Mouse (Mus musculus): ENCODE results near the gene Rassf2. TPM values are rescaled to one million over a fixed set of nuclear protein-coding genes. Genes with fewer than 3 reads are reported as not detected.
A peak's percentile ranks its signal among the peaks of the same experiment; 100 is the strongest.

Gene Rassf2
- 4.7 TPM in 2 replicates for polyA plus RNA-seq (2016; fragmentation: Nextera tagmentation; extraction: Ambion mirVana)

DNA sequence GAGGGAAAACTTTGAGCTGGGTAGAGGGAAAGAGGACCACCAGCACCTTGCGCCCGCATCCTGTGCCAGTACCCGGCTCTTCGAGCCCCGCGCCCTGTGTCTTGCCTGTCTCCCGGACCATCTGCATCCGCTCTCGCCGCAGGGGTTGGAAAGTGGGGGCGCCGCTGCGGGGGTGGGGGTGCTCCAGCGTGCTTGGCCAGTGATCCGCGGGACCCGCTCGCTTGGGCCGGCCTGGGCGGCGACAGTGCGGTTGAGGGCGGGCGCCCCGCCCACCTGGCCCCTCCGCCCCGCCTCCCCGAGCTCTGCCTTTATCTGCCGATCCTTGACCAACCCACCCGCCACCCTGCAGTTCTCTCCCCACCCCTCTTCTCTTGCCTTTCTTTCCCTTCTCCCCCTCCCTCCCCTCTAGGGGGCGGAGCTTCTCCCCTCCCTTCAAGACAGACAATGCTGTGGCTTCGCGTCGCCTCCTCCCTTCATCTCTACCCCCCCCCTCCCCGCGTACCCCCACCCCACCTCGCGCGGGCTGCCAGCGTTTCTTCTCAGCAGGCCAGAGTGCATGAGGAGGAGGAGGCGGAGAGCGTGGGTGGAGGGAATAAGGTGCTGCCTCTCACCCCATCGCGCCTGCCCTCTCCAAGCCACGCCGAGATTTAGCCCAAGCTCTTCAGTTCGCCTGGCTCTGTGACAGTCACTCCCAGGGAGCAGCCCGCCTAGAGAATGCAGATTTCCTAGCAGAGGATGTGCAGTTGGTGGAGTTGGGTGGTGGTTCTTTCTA is at the start of gene Rassf2:
Gene Rassf2 (minus strand): TSS at position 613 of the 772 bp plus-strand sequence.
- H3K27ac ChIP-seq, result peak within 1 kb of the TSS; percentile 87
- peak; percentile 95 for DNase-seq (ENCODE audit: low spot score)
- H3K27me3 ChIP-seq (ENCODE audit: insufficient read depth, poor library complexity, severe bottlenecking), result peaks cover 44% of the 10 kb centered on the region
- no peaks in the 10 kb centered on the region for H3K9me3 ChIP-seq
- H3K4me3 ChIP-seq, result peak within 1 kb of the TSS; percentile 68
- H3K4me1 ChIP-seq, result peaks cover 49% of the 10 kb centered on the region
- 1% methylated on average over 47 of the region's 48 CpGs for WGBS
- H3K36me3 ChIP-seq, result no peaks in the 10 kb centered on the region

DNA sequence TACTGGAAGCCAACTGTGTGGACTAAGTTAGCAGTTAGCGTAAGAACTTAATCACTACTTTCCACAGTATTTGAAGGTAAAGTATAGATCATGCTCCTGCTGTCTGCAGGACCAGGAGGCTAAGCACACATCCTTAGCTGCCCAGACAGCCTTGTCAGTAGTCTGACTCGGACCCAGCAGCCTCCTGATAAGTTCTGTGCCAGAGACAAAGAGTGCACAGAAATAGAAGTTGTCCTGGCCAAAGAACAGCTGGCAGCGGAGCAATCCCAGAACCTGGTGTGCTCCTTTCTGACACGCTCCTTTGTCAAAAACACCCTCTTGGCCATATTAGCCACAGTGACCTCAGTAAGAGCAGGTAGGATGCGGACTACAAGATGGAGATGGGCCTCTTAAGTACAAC is 49.1 kb upstream of the Rassf2 start:
- H3K4me1 ChIP-seq, result peaks cover 41% of the 10 kb centered on the region
- peaks cover 8% of the 10 kb centered on the region for H3K36me3 ChIP-seq
- 33% methylated on average over 5 of the region's 5 CpGs for WGBS
- H3K27me3 ChIP-seq (ENCODE audit: insufficient read depth, poor library complexity, severe bottlenecking), result no peaks in the 10 kb centered on the region
- H3K9me3 ChIP-seq, result no peaks in the 10 kb centered on the region
- H3K4me3 ChIP-seq, result no peak overlapping the region
- peak; percentile 79 for DNase-seq (ENCODE audit: low spot score)
- peak overlapping the region; percentile 59 for H3K27ac ChIP-seq

- Histone ChIP-seq H3K27me3 (ENCODE audit: insufficient read depth, poor library complexity, severe bottlenecking) (no peaks in the 10 kb centered on the region), H3K4me1 (peaks cover 13% of the 10 kb centered on the region), H3K9me3 (no peaks in the 10 kb centered on the region), H3K27ac (no peak overlapping the region), H3K36me3 (peaks cover 25% of the 10 kb centered on the region), H3K4me3 (no peak overlapping the region)
- DNase-seq (ENCODE audit: low spot score), result no peak
- 85% methylated on average over 3 of the region's 3 CpGs for WGBS
Observed at GRCm38 (mm10) chr2:132073052-132073451, 43.0 kb upstream of the Rassf2 start.

- H3K4me3 ChIP-seq, result no peak overlapping the region
- H3K27me3 ChIP-seq (ENCODE audit: insufficient read depth, poor library complexity, severe bottlenecking), result no peaks in the 10 kb centered on the region
- peaks cover 29% of the 10 kb centered on the region for H3K36me3 ChIP-seq
- H3K27ac ChIP-seq, result no peak overlapping the region
- 87% methylated on average over 10 of the region's 10 CpGs for WGBS
- DNase-seq (ENCODE audit: low spot score), result no peak
- H3K9me3 ChIP-seq, result no peaks in the 10 kb centered on the region
- H3K4me1 ChIP-seq, result no peaks in the 10 kb centered on the region
Observed at GRCm38 (mm10) chr2:132069985-132070735, 40.1 kb upstream of the Rassf2 start.

GRCm38 (mm10) chr2:132064185-132064831 is 34.2 kb upstream of the Rassf2 start:
- Histone ChIP-seq H3K4me1 (peaks cover 11% of the 10 kb centered on the region; the same call in 1 of the 2 replicates), H3K27ac (peak overlapping the region; percentile 32; the same call in 1 of the 2 replicates)
- WGBS, result 69% methylated on average over 11 of the region's 11 CpGs

DNA sequence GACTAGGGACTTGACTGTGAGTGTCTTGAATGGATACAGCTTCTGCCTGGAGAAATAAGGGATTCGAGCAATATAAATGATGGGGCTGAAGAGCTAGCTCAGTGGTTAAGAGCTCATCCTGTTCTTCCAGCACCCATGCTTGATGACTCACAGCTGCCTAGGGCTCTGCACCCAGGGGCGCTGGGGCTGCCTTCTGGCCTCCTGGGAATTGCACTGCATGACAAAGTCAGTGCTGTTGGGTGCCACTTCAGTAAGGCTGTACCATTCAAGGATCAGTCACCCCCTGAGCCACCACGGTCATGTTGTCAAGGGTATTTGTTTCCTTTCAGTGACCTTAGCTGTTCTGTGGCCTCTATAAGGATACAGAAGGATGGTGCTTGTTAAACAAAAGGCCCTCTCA is 33.7 kb upstream of the Rassf2 start:
- no peak for DNase-seq (ENCODE audit: low spot score)
- Histone ChIP-seq H3K4me3 (no peak overlapping the region), H3K27me3 (ENCODE audit: insufficient read depth, poor library complexity, severe bottlenecking) (no peaks in the 10 kb centered on the region), H3K9me3 (no peaks in the 10 kb centered on the region), H3K4me1 (peaks cover 11% of the 10 kb centered on the region; the same call in 1 of the 2 replicates), H3K27ac (peak overlapping the region; percentile 32; the same call in 1 of the 2 replicates), H3K36me3 (peaks cover 18% of the 10 kb centered on the region; the same call in 1 of the 2 replicates)
- 77% methylated on average over 3 of the region's 3 CpGs for WGBS

More at GRCm38 (mm10) chr2:132064185-132064831, 34.2 kb upstream of the Rassf2 start:
- H3K4me3 ChIP-seq, result no peak overlapping the region
- DNase-seq (ENCODE audit: low spot score), result no peak
- H3K9me3 ChIP-seq, result no peaks in the 10 kb centered on the region
- H3K27me3 ChIP-seq (ENCODE audit: insufficient read depth, poor library complexity, severe bottlenecking), result no peaks in the 10 kb centered on the region
- peaks cover 22% of the 10 kb centered on the region; the same call in 1 of the 2 replicates for H3K36me3 ChIP-seq

- DNase-seq (ENCODE audit: low spot score), result no peak
- Histone ChIP-seq H3K9me3 (no peaks in the 10 kb centered on the region), H3K36me3 (peaks cover 30% of the 10 kb centered on the region), H3K27me3 (ENCODE audit: insufficient read depth, poor library complexity, severe bottlenecking) (no peaks in the 10 kb centered on the region), H3K4me3 (no peak overlapping the region), H3K4me1 (peaks cover 11% of the 10 kb centered on the region; the same call in 1 of the 2 replicates), H3K27ac (no peak overlapping the region)
- 90% methylated on average over 11 of the region's 11 CpGs for WGBS
Observed at GRCm38 (mm10) chr2:132061884-132062283, 31.8 kb upstream of the Rassf2 start.

GRCm38 (mm10) chr2:132059919-132060318 is 29.9 kb upstream of the Rassf2 start:
- 88% methylated on average over 8 of the region's 8 CpGs for WGBS
- Histone ChIP-seq H3K27me3 (ENCODE audit: insufficient read depth, poor library complexity, severe bottlenecking) (no peaks in the 10 kb centered on the region), H3K27ac (no peak overlapping the region), H3K36me3 (peaks cover 35% of the 10 kb centered on the region), H3K4me3 (no peak overlapping the region), H3K9me3 (no peaks in the 10 kb centered on the region), H3K4me1 (peaks cover 29% of the 10 kb centered on the region)
- peak; percentile 61 for DNase-seq (ENCODE audit: low spot score)

DNA sequence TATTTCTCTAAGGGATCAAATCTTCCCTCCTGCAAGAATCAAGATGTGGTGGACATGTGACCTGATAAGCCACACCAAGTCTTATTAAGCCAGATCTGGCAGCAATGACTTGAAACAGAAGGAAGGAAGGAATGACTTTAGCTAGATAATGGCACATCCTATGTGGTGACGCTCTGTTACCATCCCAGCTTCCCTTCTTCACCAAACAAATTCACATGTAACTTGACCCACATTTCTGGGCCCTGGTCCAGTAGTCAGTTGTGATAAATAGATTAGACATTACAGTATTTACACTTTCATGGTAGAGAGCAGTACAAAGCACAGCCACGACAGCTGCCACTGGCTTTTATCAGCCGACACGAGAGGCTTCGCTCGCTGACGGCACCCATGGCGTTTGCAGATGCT is 25.3 kb upstream of the Rassf2 start:
- Histone ChIP-seq H3K9me3 (no peaks in the 10 kb centered on the region), H3K4me3 (no peak overlapping the region), H3K4me1 (peaks cover 29% of the 10 kb centered on the region), H3K27ac (no peak overlapping the region), H3K36me3 (peaks cover 34% of the 10 kb centered on the region), H3K27me3 (ENCODE audit: insufficient read depth, poor library complexity, severe bottlenecking) (no peaks in the 10 kb centered on the region)
- 36% methylated on average over 8 of the region's 8 CpGs for WGBS
- DNase-seq (ENCODE audit: low spot score), result no peak

DNA sequence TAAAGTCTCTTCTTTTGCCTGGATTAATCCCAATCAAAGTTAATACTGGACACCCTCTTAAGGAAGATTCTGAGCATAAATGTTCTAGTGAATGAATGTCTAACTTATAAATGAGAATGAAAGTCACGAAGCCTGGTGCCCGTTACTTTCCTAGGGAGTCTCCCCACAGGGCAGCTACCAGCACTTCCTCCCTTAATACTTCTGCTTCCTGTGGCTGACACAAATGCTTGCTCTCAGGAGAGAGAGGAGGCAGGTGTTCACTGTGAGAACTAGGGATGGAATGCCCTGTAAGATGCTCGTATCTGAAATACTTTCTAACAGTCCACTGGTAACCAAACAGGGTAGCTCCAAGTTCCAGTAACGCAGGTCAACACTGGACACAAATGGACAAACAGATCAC is 23.8 kb upstream of the Rassf2 start:
- no peak for DNase-seq (ENCODE audit: low spot score)
- Histone ChIP-seq H3K36me3 (peaks cover 34% of the 10 kb centered on the region), H3K27ac (no peak overlapping the region), H3K4me3 (no peak overlapping the region), H3K27me3 (ENCODE audit: insufficient read depth, poor library complexity, severe bottlenecking) (no peaks in the 10 kb centered on the region), H3K4me1 (peaks cover 29% of the 10 kb centered on the region), H3K9me3 (no peaks in the 10 kb centered on the region)
- WGBS, result 85% methylated on average over 4 of the region's 4 CpGs

DNA sequence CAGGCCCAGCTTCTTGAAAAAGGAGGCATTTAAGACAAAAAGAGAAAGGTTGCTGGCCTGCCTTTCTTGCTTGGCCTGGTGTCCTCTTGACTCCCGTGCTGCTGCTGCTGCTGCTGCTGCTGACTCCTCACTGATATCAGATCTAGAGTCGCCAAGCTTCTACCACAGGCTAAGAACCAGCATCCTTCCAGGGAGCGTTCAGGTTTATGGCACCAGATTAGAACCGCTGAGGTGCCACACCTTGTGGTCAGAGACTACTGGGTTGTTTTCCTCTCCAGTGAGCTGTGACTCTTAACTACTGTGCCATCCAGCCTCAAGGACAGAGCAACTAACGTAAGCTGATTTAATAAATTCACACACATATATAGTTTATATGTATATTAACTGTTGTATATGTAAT is 21.7 kb upstream of the Rassf2 start:
- H3K4me3 ChIP-seq, result no peak overlapping the region
- H3K27me3 ChIP-seq (ENCODE audit: insufficient read depth, poor library complexity, severe bottlenecking), result no peaks in the 10 kb centered on the region
- DNase-seq (ENCODE audit: low spot score), result peak; percentile 46
- 65% methylated on average over 5 of the region's 5 CpGs for WGBS
- H3K36me3 ChIP-seq, result peaks cover 20% of the 10 kb centered on the region
- H3K4me1 ChIP-seq, result peaks cover 35% of the 10 kb centered on the region
- no peak overlapping the region for H3K27ac ChIP-seq
- H3K9me3 ChIP-seq, result no peaks in the 10 kb centered on the region

- Histone ChIP-seq H3K36me3 (peaks cover 9% of the 10 kb centered on the region; the same call in 1 of the 2 replicates), H3K27ac (no peak overlapping the region), H3K4me3 (no peak overlapping the region), H3K27me3 (ENCODE audit: insufficient read depth, poor library complexity, severe bottlenecking) (no peaks in the 10 kb centered on the region), H3K4me1 (peaks cover 17% of the 10 kb centered on the region), H3K9me3 (no peaks in the 10 kb centered on the region)
- WGBS, result 13% methylated on average over 3 of the region's 3 CpGs
- DNase-seq (ENCODE audit: low spot score), result no peak
Observed at GRCm38 (mm10) chr2:132049921-132050320, 19.9 kb upstream of the Rassf2 start.

Data from heart, embryonic 10.5 days (tissue).